27 mouse cellular contexts compared by ENCODE assay signal in the genomic region with DNA sequence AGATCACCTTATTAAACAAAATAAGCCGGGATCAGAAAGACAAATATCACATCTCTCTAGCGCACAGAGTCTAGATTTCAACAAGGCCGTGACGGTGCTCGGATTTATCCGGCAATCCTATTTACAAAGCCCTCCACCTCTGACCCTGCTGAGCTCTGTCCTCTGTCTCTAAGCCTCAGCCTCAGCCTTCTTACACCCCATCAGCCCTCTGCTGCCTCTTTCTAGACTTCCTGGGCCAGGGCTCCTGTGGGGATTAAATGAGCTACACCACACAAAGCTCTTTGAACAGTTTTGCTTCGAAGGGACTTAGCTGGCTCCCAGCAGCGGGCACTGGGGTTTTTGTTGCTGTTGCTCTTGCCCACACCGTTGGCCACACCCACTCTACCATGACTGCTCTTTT.
A peak's percentile ranks its signal among the peaks of the same experiment; 100 is the strongest.
DNase-seq lines count a peak whose midpoint lies in the region; ATAC-seq and TF ChIP-seq lines count a peak whose summit lies in the region.
"Had no signal": no experiment of that assay in that cellular context is flagged by ENCODE, and none has a peak within 500 bp of the region (broad histone marks: within the 10 kb centered on the region; RNA-seq: fewer than 3 reads in every experiment).

No protein-coding gene starts in this region.

- no peak overlapping the region for H3K4me2 ChIP-seq in midbrain, embryonic 11.5 days
- no peak overlapping the region for H3K4me2 ChIP-seq in midbrain, postnatal 0 days (ENCODE audit: low read depth, low read length, poor library complexity, severe bottlenecking)
- H3K4me2 ChIP-seq: embryonic facial prominence, embryonic 12.5 days; forebrain, embryonic 13.5 days; forebrain, embryonic 15.5 days had no signal

- no peak for TF ChIP-seq CTCF in midbrain, postnatal 0 days (IDR thresholded peaks at IDR 0.05)
- TF ChIP-seq CTCF in brain, embryonic 14.5 days (IDR thresholded peaks at IDR 0.05; ENCODE audit: borderline replicate concordance, extremely low read depth, insufficient read depth, insufficient read length): no peak

- no peak for TF ChIP-seq POLR2A in brain, embryonic 14.5 days (IDR thresholded peaks at IDR 0.05; ENCODE audit: borderline replicate concordance, extremely low read depth, insufficient read depth, insufficient read length, poor library complexity, severe bottlenecking)

- H3K9ac ChIP-seq in midbrain, embryonic 11.5 days (ENCODE audit: low read length): no peak overlapping the region
- no peak overlapping the region for H3K9ac ChIP-seq in midbrain, postnatal 0 days (replicated peaks; ENCODE audit: low read length, poor library complexity, severe bottlenecking)
- H3K9ac ChIP-seq: embryonic facial prominence, embryonic 12.5 days; forebrain, embryonic 13.5 days; forebrain, embryonic 15.5 days; forebrain, postnatal 0 days had no signal

- H3K27me3 ChIP-seq in midbrain, embryonic 11.5 days (ENCODE audit: control insufficient read depth, insufficient read depth, low read length): no peaks in the 10 kb centered on the region
- no peaks in the 10 kb centered on the region for H3K27me3 ChIP-seq in midbrain, postnatal 0 days (ENCODE audit: insufficient read depth, low read length)
- H3K27me3 ChIP-seq: CH12.LX; embryonic facial prominence, embryonic 12.5 days; forebrain, embryonic 13.5 days; forebrain, embryonic 15.5 days; Patski had no signal

- DNase-seq in embryo, embryonic 10.5 days (ENCODE audit: low spot score): peak; percentile 2
- DNase-seq in embryo, embryonic 9.5 days (ENCODE audit: extremely low spot score): no peak
- peak; percentile 82 for DNase-seq in midbrain, embryonic 11.5 days (ENCODE audit: low spot score, missing footprints)
- DNase-seq in midbrain, postnatal 0 days (ENCODE audit: low spot score): no peak
- DNase-seq in brain, embryonic 14.5 days (ENCODE audit: low read depth): peak; percentile 6
- peak; percentile 74 for DNase-seq in retina, postnatal 1 day
- no peak for DNase-seq in thymus, postnatal 4 days
- no peak for DNase-seq in adrenal gland, postnatal 36 days
- DNase-seq: adrenal gland, adult 8-10 months; adrenal gland, postnatal 14 days; B cell, adult 2 months; cerebellum, adult 11-12 months; cerebellum, adult 2 months; cerebellum, adult 9-10 months; cerebellum, postnatal 10 days; cerebellum, postnatal 25 days; embryo, embryonic 11 days; forebrain, postnatal 0 days had no signal

- H3K36me3 ChIP-seq in midbrain, embryonic 11.5 days (ENCODE audit: control insufficient read depth, insufficient read depth, low read length): no peaks in the 10 kb centered on the region
- H3K36me3 ChIP-seq in midbrain, postnatal 0 days (ENCODE audit: insufficient read depth, low read length): no peaks in the 10 kb centered on the region
- H3K36me3 ChIP-seq: embryonic facial prominence, embryonic 10.5 days; embryonic facial prominence, embryonic 12.5 days; forebrain, embryonic 15.5 days; G1E had no signal

- 24% methylated on average over 9 of the region's 9 CpGs for WGBS in midbrain, embryonic 11.5 days
- WGBS in midbrain, postnatal 0 days: 27% methylated on average over 9 of the region's 9 CpGs

- no peak overlapping the region for H3K4me3 ChIP-seq in midbrain, embryonic 11.5 days (ENCODE audit: low read depth, low read length)
- no peak overlapping the region for H3K4me3 ChIP-seq in midbrain, postnatal 0 days (ENCODE audit: low read depth, low read length)
- H3K4me3 ChIP-seq: embryonic facial prominence, embryonic 10.5 days; embryonic facial prominence, embryonic 12.5 days; forebrain, embryonic 13.5 days; forebrain, embryonic 15.5 days had no signal

- peak; percentile 54; the same call in 1 of the 2 replicates for ATAC-seq in midbrain, embryonic 11.5 days (ENCODE audit: low FRiP score)
- no peak for ATAC-seq in midbrain, postnatal 0 days (ENCODE audit: low FRiP score)
- ATAC-seq: activated CD4-positive, CD25-positive, alpha-beta regulatory T cell, adult 4 months; CD4-positive, CD25-positive, alpha-beta regulatory T cell, adult 4 months; forebrain, embryonic 13.5 days; forebrain, embryonic 15.5 days; forebrain, postnatal 0 days; Patski had no signal

- H3K9me3 ChIP-seq in midbrain, embryonic 11.5 days (ENCODE audit: control insufficient read depth, low read length): no peaks in the 10 kb centered on the region
- H3K9me3 ChIP-seq in midbrain, postnatal 0 days (ENCODE audit: low read length): no peaks in the 10 kb centered on the region
- H3K9me3 ChIP-seq: embryonic facial prominence, embryonic 10.5 days; embryonic facial prominence, embryonic 12.5 days; forebrain, embryonic 13.5 days; forebrain, embryonic 15.5 days had no signal

- H3K27ac ChIP-seq in midbrain, embryonic 11.5 days (ENCODE audit: low read depth, low read length): no peak overlapping the region
- H3K27ac ChIP-seq in midbrain, postnatal 0 days (ENCODE audit: low read depth, low read length): no peak overlapping the region
- H3K27ac ChIP-seq: embryonic facial prominence, embryonic 10.5 days; embryonic facial prominence, embryonic 12.5 days; forebrain, embryonic 13.5 days; forebrain, embryonic 15.5 days had no signal

- no peaks in the 10 kb centered on the region for H3K4me1 ChIP-seq in midbrain, embryonic 11.5 days (ENCODE audit: control insufficient read depth, insufficient read depth, low read length)
- H3K4me1 ChIP-seq in midbrain, postnatal 0 days (ENCODE audit: insufficient read depth, low read length): no peaks in the 10 kb centered on the region
- H3K4me1 ChIP-seq: embryonic facial prominence, embryonic 10.5 days; embryonic facial prominence, embryonic 12.5 days; forebrain, embryonic 13.5 days; forebrain, embryonic 15.5 days had no signal

Comparison
In these comparisons a context has a peak if more than half of its experiments do, and no peak if none do; other contexts are left out.
1. DNase-seq: peak in embryo, embryonic 10.5 days (single experiment), midbrain, embryonic 11.5 days (single experiment), brain, embryonic 14.5 days (single experiment) and retina, postnatal 1 day (single experiment); none in embryo, embryonic 9.5 days (single experiment), midbrain, postnatal 0 days (single experiment), thymus, postnatal 4 days (single experiment) and adrenal gland, postnatal 36 days (0 of 2).